8 mouse cellular contexts compared by ENCODE assay signal in genomic region chr7:49522411-49523114, GRCm38 (mm10).
DNase-seq lines count a peak whose midpoint lies in the region; ATAC-seq and TF ChIP-seq lines count a peak whose summit lies in the region.

No protein-coding gene starts in this region.

- peak overlapping the region; percentile 64 for H3K4me2 ChIP-seq in heart, postnatal 0 days (ENCODE audit: low read depth, low read length)

- 0 out of 2 replicates have a peak, but pooled peaks have one; percentile 22 for TF ChIP-seq EP300 in heart, postnatal 0 days (IDR thresholded peaks at IDR 0.05; ENCODE audit: low read depth)

- peak; percentile 57 for DNase-seq in right cerebral cortex, postnatal 10 days (ENCODE audit: low spot score in 2 of 2)
- DNase-seq in right cerebral cortex, adult 2 months (ENCODE audit: low spot score in 2 of 2) = no peak
- peak; percentile 67 for DNase-seq in embryo, embryonic 11.5 days (ENCODE audit: low read depth, low spot score)
- peak; percentile 63 for DNase-seq in heart, postnatal 0 days (ENCODE audit: low spot score)
- peak; percentile 74 for DNase-seq in kidney, postnatal 14 days
- peak; percentile 85 for DNase-seq in mesoderm, embryonic 11.5 days (ENCODE audit: low read depth, low spot score)
- no peak for DNase-seq in spleen, adult 18-20 months
- DNase-seq in spleen, adult 12 weeks (ENCODE audit: low spot score) = no peak

- H3K9me3 ChIP-seq in heart, postnatal 0 days (replicated peaks; ENCODE audit: control insufficient read depth, low read length) = no peaks in the 10 kb centered on the region

- TF ChIP-seq CTCF in heart, postnatal 0 days (IDR thresholded peaks at IDR 0.05; ENCODE audit: low read depth) = no peak

- WGBS in heart, postnatal 0 days = under 1% methylated on average over 24 of the region's 24 CpGs

- peak overlapping the region; percentile 86 for H3K27ac ChIP-seq in heart, postnatal 0 days (ENCODE audit: low read depth)

- H3K36me3 ChIP-seq in heart, postnatal 0 days (replicated peaks; ENCODE audit: control insufficient read depth, insufficient read depth, low read length) = no peaks in the 10 kb centered on the region

- peak overlapping the region; percentile 46 for H3K4me3 ChIP-seq in heart, postnatal 0 days (ENCODE audit: low read depth, low read length)

- H3K27me3 ChIP-seq in heart, postnatal 0 days (ENCODE audit: control insufficient read depth, insufficient read depth, low read length) = no peaks in the 10 kb centered on the region

- peak; percentile 62 for ATAC-seq in heart, postnatal 0 days (ENCODE audit: insufficient read depth, low read depth)

- peaks cover 25% of the 10 kb centered on the region for H3K4me1 ChIP-seq in heart, postnatal 0 days (ENCODE audit: control insufficient read depth, insufficient read depth)

- H3K9ac ChIP-seq in heart, postnatal 0 days (replicated peaks; ENCODE audit: low read depth, low read length) = peak overlapping the region; percentile 47

Comparison
In these comparisons a context has a peak if more than half of its experiments do, and no peak if none do; other contexts are left out.
1. DNase-seq: peak in right cerebral cortex, postnatal 10 days (2 of 2), embryo, embryonic 11.5 days (single experiment), heart, postnatal 0 days (single experiment), kidney, postnatal 14 days (single experiment) and mesoderm, embryonic 11.5 days (single experiment); none in right cerebral cortex, adult 2 months (0 of 2), spleen, adult 18-20 months (0 of 2) and spleen, adult 12 weeks (single experiment).